Mouse (Mus musculus): ENCODE results near the gene Fam47e. TPM values are rescaled to one million over a fixed set of nuclear protein-coding genes. Genes with fewer than 3 reads are reported as not detected.

Fam47e gene
- polyA plus RNA-seq, 1 experiment from 2014 or later = 0.13 TPM

GRCm38 (mm10) chr5:92634916-92635315, 80.0 kb downstream of the Fam47e start:
- no peak overlapping the region for H3K4me3 ChIP-seq (ENCODE audit: low read depth, low read length)
- H3K4me2 ChIP-seq (replicated peaks; ENCODE audit: low read depth) = no peak overlapping the region
- no peaks in the 10 kb centered on the region for H3K9me3 ChIP-seq (ENCODE audit: control insufficient read depth, low read length)
- H3K9ac ChIP-seq (ENCODE audit: low read length) = no peak overlapping the region
- no peak overlapping the region for H3K27ac ChIP-seq (replicated peaks)
- no peaks in the 10 kb centered on the region for H3K4me1 ChIP-seq (replicated peaks; ENCODE audit: control insufficient read depth, insufficient read depth)
- WGBS = 58% methylated on average over 3 of the region's 3 CpGs
- no peaks in the 10 kb centered on the region for H3K27me3 ChIP-seq (ENCODE audit: control insufficient read depth, insufficient read depth, low read length)
- TF ChIP-seq CTCF (IDR thresholded peaks at IDR 0.05; ENCODE audit: low read depth) (no peak), EP300 (optimal IDR thresholded peaks at IDR 0.05) (no peak)
- no peaks in the 10 kb centered on the region for H3K36me3 ChIP-seq (ENCODE audit: control insufficient read depth, insufficient read depth, low read length)
- DNase-seq (ENCODE audit: low spot score) (no peak), ATAC-seq (ENCODE audit: low FRiP score, low TSS enrichment) (no peak)

- DNase-seq (ENCODE audit: low spot score) = no peak
- Histone ChIP-seq H3K4me1 (replicated peaks; ENCODE audit: control insufficient read depth, insufficient read depth) (no peaks in the 10 kb centered on the region), H3K4me3 (ENCODE audit: low read depth, low read length) (no peak overlapping the region), H3K9ac (ENCODE audit: low read length) (no peak overlapping the region), H3K9me3 (ENCODE audit: control insufficient read depth, low read length) (no peaks in the 10 kb centered on the region), H3K36me3 (ENCODE audit: control insufficient read depth, insufficient read depth, low read length) (no peaks in the 10 kb centered on the region), H3K4me2 (replicated peaks; ENCODE audit: low read depth) (no peak overlapping the region), H3K27ac (replicated peaks) (no peak overlapping the region), H3K27me3 (ENCODE audit: control insufficient read depth, insufficient read depth, low read length) (no peaks in the 10 kb centered on the region)
- WGBS = 85% methylated on average over 5 of the region's 5 CpGs
- TF ChIP-seq CTCF (IDR thresholded peaks at IDR 0.05; ENCODE audit: low read depth) = no peak
- TF ChIP-seq EP300 (optimal IDR thresholded peaks at IDR 0.05) = no peak
- ATAC-seq (ENCODE audit: low FRiP score, low TSS enrichment) = no peak
These were observed 81.0 kb downstream of the Fam47e start for GRCm38 (mm10) chr5:92635891-92636290.

DNA sequence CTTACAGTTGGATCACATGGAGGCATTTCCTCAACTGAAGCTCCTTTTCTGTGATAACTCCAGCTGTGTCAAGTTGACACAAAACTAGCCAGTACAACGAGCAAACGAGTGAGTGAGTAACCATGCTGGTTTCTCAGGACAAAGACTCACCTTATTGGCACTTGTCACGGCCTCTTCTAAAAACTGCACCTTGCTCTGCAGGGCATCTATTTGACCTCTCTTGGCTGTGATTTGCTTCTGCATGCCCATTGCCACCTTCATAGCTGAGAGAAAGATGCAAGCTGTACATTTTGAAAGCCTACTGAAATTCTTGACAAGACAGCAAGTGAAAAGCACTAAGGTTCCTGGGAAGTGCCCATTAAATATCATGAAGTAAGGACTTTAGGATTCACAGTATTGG, 86.0 kb downstream of the Fam47e start:
- no peak overlapping the region for H3K9ac ChIP-seq (ENCODE audit: low read length)
- H3K4me2 ChIP-seq (replicated peaks; ENCODE audit: low read depth) = no peak overlapping the region
- H3K4me3 ChIP-seq (ENCODE audit: low read depth, low read length) = no peak overlapping the region
- no peaks in the 10 kb centered on the region for H3K9me3 ChIP-seq (ENCODE audit: control insufficient read depth, low read length)
- no peaks in the 10 kb centered on the region for H3K4me1 ChIP-seq (replicated peaks; ENCODE audit: control insufficient read depth, insufficient read depth)
- no peak overlapping the region for H3K27ac ChIP-seq (replicated peaks)
- H3K27me3 ChIP-seq (ENCODE audit: control insufficient read depth, insufficient read depth, low read length) = no peaks in the 10 kb centered on the region
- TF ChIP-seq EP300 (optimal IDR thresholded peaks at IDR 0.05) (no peak), CTCF (IDR thresholded peaks at IDR 0.05; ENCODE audit: low read depth) (no peak)
- ATAC-seq (ENCODE audit: low FRiP score, low TSS enrichment) = no peak
- no peak for DNase-seq (ENCODE audit: low spot score)
- 75% methylated on average over 3 of the region's 3 CpGs for WGBS
- no peaks in the 10 kb centered on the region for H3K36me3 ChIP-seq (ENCODE audit: control insufficient read depth, insufficient read depth, low read length)

Other genes starting within 250 kb of the Fam47e start
- 17.9 and 19.8 TPM in 2 replicates for gene Sdad1, start 244.6 kb upstream of the Fam47e start, polyA plus RNA-seq (2015; fragmentation: Nextera tagmentation; extraction: Ambion mirVana)
- gene Cxcl9, start 227.0 kb upstream of the Fam47e start, polyA plus RNA-seq (2015; fragmentation: Nextera tagmentation; extraction: Ambion mirVana) = 0.11 TPM in 1 of 2 replicates, not detected in the other
- gene Art3, start 223.2 kb upstream of the Fam47e start, polyA plus RNA-seq (2015; fragmentation: Nextera tagmentation; extraction: Ambion mirVana) = 11.9 and 13.5 TPM in 2 replicates
- 0.65 and 0.74 TPM in 2 replicates for gene Cxcl10, start 206.2 kb upstream of the Fam47e start, polyA plus RNA-seq (2015; fragmentation: Nextera tagmentation; extraction: Ambion mirVana)
- 20.5 and 21.4 TPM in 2 replicates for gene Nup54, start 119.8 kb upstream of the Fam47e start, polyA plus RNA-seq (2015; fragmentation: Nextera tagmentation; extraction: Ambion mirVana)
- gene Scarb2, start 48.2 kb upstream of the Fam47e start, polyA plus RNA-seq (2015; fragmentation: Nextera tagmentation; extraction: Ambion mirVana) = 19.1 and 20.9 TPM in 2 replicates
- 17.9 and 19.2 TPM in 2 replicates for gene Stbd1, start 48.0 kb downstream of the Fam47e start, polyA plus RNA-seq (2015; fragmentation: Nextera tagmentation; extraction: Ambion mirVana)
- 0.24 and 0.31 TPM in 2 replicates for gene Ccdc158, start 120.2 kb downstream of the Fam47e start, polyA plus RNA-seq (2015; fragmentation: Nextera tagmentation; extraction: Ambion mirVana)
- gene Shroom3, start 128.4 kb downstream of the Fam47e start, polyA plus RNA-seq (2015; fragmentation: Nextera tagmentation; extraction: Ambion mirVana) = 11.4 and 15.0 TPM in 2 replicates

Measured in stomach, postnatal 0 days (tissue).